Mouse (Mus musculus) kidney, adult 2 months (tissue): Measurements from ENCODE around the gene Lrriq3. TPM values are rescaled to one million over a fixed set of nuclear protein-coding genes. Genes with fewer than 3 reads are reported as not detected.

Experiments
- DNase-seq: peaks from one replicate; pipeline ENCODE4 v3.0.0; 2021
- H3K27ac ChIP-seq: fragments of 200-500 bp; 2 replicates; pipeline ENCODE4 v1.5.1; 2012; ENCODE audit warnings: low read depth, low read length, control low read depth, inconsistent platforms; ENCODE audit not compliant: insufficient read depth
- H3K27me3 ChIP-seq: fragments of 200-500 bp; replicated peaks from 2 replicates; pipeline ENCODE4 v1.6.1; 2012; ENCODE audit warnings: mild to moderate bottlenecking, moderate library complexity, low read length, inconsistent platforms; ENCODE audit not compliant: control insufficient read depth, insufficient read depth
- H3K36me3 ChIP-seq: fragments of 200-500 bp; 2 replicates; pipeline ENCODE4 v1.6.1; 2012; ENCODE audit warnings: mild to moderate bottlenecking, moderate library complexity, low read length, inconsistent platforms; ENCODE audit not compliant: control insufficient read depth, insufficient read depth
- H3K4me1 ChIP-seq: fragments of 200-500 bp; 2 replicates; pipeline ENCODE4 v1.6.1; 2011; ENCODE audit warnings: low read length; ENCODE audit not compliant: control insufficient read depth, insufficient read depth
- H3K4me3 ChIP-seq: fragments of 200-500 bp; 2 replicates; pipeline ENCODE4 v1.5.1; 2011; ENCODE audit warnings: mild to moderate bottlenecking, low read depth, low read length, control low read depth; ENCODE audit not compliant: insufficient read depth
- CTCF ChIP-seq: fragments of 200-500 bp; conservative IDR thresholded peaks from 2 replicates; pipeline ENCODE4 v1.5.1; 2011; ENCODE audit warnings: low read depth, mild to moderate bottlenecking, control low read depth, low read length, moderate library complexity, mixed read lengths; ENCODE audit not compliant: insufficient read depth, insufficient read length
- POLR2A ChIP-seq: fragments of 200-500 bp; IDR thresholded peaks from one replicate; pipeline ENCODE4 v1.6.1; 2011; ENCODE audit warnings: low read depth, low read length, control low read depth
- WGBS: fragments of 180-500 bp; shearing (Covaris S2); methylation state at CpG from one replicate; pipeline ENCODE4 v1.1.7; 2018; 5-methylcytosine and 5-hydroxymethylcytosine counted together
- polyA plus RNA-seq: library from polyadenylated mRNA; depleted of rRNA; stranded (reverse); fragments of >200 nt; gene quantifications from 2 replicates; pipeline ENCODE4 v1.2.3, GENCODE M21; 2012; rRNA removed

The Lrriq3 gene
- polyA plus RNA-seq, 1 experiment = 0.81 TPM

- H3K27ac ChIP-seq = no peak overlapping the region
- no peak for DNase-seq
- H3K4me1 ChIP-seq = no peaks in the 10 kb centered on the region
- no peak for TF ChIP-seq CTCF
- no peaks in the 10 kb centered on the region for H3K36me3 ChIP-seq
- H3K27me3 ChIP-seq = no peaks in the 10 kb centered on the region; the same call in 1 of the 2 replicates
- H3K4me3 ChIP-seq = no peak overlapping the region
Observed at GRCm38 (mm10) chr3:155161842-155162241, 68.6 kb downstream of the Lrriq3 start.

- no peaks in the 10 kb centered on the region for H3K27me3 ChIP-seq
- no peaks in the 10 kb centered on the region for H3K36me3 ChIP-seq
- H3K4me3 ChIP-seq = no peak overlapping the region
- DNase-seq = no peak
- 60% methylated on average over 3 of the region's 3 CpGs for WGBS
- TF ChIP-seq POLR2A = no peak
- no peak for TF ChIP-seq CTCF
- no peaks in the 10 kb centered on the region for H3K4me1 ChIP-seq
- H3K27ac ChIP-seq = no peak overlapping the region
Observed at GRCm38 (mm10) chr3:155180303-155180902, 87.2 kb downstream of the Lrriq3 start.

GRCm38 (mm10) chr3:155186456-155186855, 93.2 kb downstream of the Lrriq3 start:
- Histone ChIP-seq H3K36me3 (no peaks in the 10 kb centered on the region), H3K4me1 (no peaks in the 10 kb centered on the region), H3K4me3 (no peak overlapping the region), H3K27ac (no peak overlapping the region), H3K27me3 (no peaks in the 10 kb centered on the region)
- no peak for DNase-seq
- WGBS = 76% methylated on average over 2 of the region's 2 CpGs
- TF ChIP-seq POLR2A (no peak), CTCF (no peak)

- Histone ChIP-seq H3K27ac (no peak overlapping the region), H3K27me3 (no peaks in the 10 kb centered on the region), H3K36me3 (no peaks in the 10 kb centered on the region), H3K4me1 (no peaks in the 10 kb centered on the region), H3K4me3 (no peak overlapping the region)
- 62% methylated on average over 2 of the region's 2 CpGs for WGBS
- TF ChIP-seq CTCF = no peak
- TF ChIP-seq POLR2A = no peak
- DNase-seq = no peak
Observed at GRCm38 (mm10) chr3:155188857-155189256, 95.6 kb downstream of the Lrriq3 start.

GRCm38 (mm10) chr3:155234919-155235318, 141.7 kb downstream of the Lrriq3 start:
- TF ChIP-seq CTCF (no peak), POLR2A (no peak)
- WGBS = 4% methylated on average over 1 of the region's 1 CpGs
- Histone ChIP-seq H3K27ac (no peak overlapping the region), H3K27me3 (no peaks in the 10 kb centered on the region), H3K4me3 (no peak overlapping the region), H3K36me3 (no peaks in the 10 kb centered on the region), H3K4me1 (no peaks in the 10 kb centered on the region)
- no peak for DNase-seq

GRCm38 (mm10) chr3:155235502-155235901, 142.3 kb downstream of the Lrriq3 start:
- Histone ChIP-seq H3K36me3 (no peaks in the 10 kb centered on the region), H3K4me1 (no peaks in the 10 kb centered on the region), H3K27ac (no peak overlapping the region), H3K27me3 (no peaks in the 10 kb centered on the region), H3K4me3 (no peak overlapping the region)
- no peak for TF ChIP-seq POLR2A
- no peak for DNase-seq

Other genes with a start within 250 kb of the Lrriq3 start
- gene Tnni3k, start 38.0 kb upstream of the Lrriq3 start, polyA plus RNA-seq = 0.05 TPM in 1 of 2 replicates, not detected in the other
- 12.1 and 12.5 TPM in 2 replicates for gene Fpgt, start within 50 bp of the Lrriq3 start, polyA plus RNA-seq